Mouse (Mus musculus) adrenal gland, adult (tissue): ENCODE results near the gene Pla2g4e.

ENCODE experiments used
- DNase-seq, 2 experiments: peaks; one replicate each; pipeline ENCODE4 v3.0.0; 2022 to 2023; ENCODE audit warnings: low spot score in 1 of 2; ENCODE audit not compliant: inconsistent age in 2 of 2

The Pla2g4e gene

DNA sequence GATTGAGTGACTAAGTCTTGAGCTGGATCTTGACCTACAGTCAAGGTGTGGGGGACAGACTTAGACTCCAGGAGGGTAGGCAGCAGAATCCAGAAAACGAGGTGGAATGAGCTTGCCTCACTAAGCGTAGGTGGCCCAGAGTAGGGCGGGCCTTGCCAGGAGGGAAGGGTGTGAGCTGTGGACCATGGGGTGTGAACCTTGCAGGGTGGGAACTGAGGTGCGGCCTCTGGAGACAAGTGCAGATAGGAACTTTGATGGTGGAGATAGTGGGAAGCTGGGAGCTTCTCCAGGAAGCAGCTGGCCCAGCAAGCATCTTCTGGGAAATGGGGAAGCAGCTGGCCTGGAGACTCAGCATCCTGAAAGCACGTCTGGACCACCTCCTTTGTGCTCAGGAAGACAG lies 7.4 kb downstream of the Pla2g4e start:
- no peak for DNase-seq

DNA sequence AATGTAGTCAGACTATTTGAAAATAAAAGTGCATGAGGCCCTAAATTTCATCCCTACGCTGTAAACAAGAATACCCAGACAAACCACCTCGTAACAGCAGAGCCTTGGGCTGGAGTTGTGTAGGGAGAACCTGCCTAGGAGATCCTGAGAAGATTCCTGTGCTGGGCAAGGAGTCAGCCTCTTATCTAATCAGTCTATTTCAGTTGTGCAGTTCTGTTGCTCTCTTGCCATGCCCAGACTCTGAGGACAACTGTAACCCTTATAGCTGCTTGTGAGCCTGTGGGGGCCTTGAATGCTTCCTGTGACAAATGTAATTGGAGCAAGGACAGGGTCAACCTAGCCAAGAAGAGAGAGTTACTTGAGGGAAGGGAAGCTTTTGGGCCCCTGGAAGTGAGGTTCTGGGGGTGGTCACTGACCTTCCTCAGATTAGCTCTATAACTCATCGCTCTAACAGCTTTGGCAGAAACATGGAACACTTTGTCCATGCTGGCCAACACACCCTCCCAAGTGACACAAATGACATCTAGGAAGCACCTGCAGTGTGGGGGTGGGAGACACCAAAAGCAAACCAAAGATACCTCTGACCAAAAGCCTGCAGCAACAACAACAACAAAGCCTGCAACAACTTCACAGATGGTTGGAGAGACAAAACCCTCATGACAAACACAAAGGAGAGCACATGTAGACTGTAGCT lies 9.0 kb downstream of the Pla2g4e start:
- peak; percentile 36 to 75 for DNase-seq

DNA sequence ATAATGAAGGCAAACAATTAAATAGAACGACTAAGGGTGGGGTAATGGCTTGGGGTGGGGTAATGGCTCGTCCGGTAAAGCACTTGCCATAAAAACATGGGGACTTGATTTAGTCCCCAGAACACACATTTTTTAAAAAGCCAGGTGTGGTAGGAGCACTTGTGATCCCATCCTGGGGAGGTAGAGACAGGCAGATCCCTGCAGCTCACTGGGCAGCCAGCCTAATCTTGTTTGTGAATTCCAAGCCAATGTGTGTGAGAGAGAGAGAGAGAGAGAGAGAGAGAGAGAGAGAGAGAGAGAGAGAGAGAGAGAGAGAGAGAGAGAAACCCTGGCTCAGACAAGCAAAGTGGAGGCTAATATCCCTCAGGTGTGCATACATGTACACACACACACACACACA lies 9.8 kb downstream of the Pla2g4e start:
- DNase-seq = no peak

- DNase-seq = no peak
Measured at GRCm38 (mm10) chr2:120231642-120232041, 13.5 kb downstream of the Pla2g4e start.

DNA sequence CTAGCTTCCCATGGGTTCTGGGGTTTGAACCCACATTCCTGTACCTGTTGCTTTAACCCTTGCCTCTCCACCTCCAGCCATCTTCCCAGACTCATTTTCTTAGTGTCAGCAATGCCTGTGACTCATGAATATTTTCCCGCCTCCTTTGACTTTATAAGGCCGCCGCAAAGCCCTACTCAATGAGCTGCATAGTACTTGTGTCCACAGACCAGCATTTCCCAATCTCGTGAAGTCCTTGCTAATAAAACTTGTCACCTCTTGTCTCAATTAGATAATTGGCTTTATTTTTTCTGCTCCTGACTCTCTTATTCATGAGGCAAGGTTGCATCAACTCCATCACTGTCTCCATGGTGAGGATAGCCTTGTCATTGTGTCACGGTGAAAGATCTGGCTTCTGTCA lies 30.5 kb downstream of the Pla2g4e start:
- no peak for DNase-seq

- DNase-seq = no peak
Measured at GRCm38 (mm10) chr2:120211448-120211847, 33.7 kb downstream of the Pla2g4e start.

GRCm38 (mm10) chr2:120207926-120208325 lies 37.2 kb downstream of the Pla2g4e start:
- DNase-seq = peak in 1 of 2 experiments; percentile 33

GRCm38 (mm10) chr2:120207028-120207427 lies 38.1 kb downstream of the Pla2g4e start:
- DNase-seq = no peak

GRCm38 (mm10) chr2:120203742-120204141 lies 41.4 kb downstream of the Pla2g4e start:
- no peak for DNase-seq

GRCm38 (mm10) chr2:120200077-120200476 lies 45.1 kb downstream of the Pla2g4e start:
- DNase-seq = no peak

- DNase-seq = no peak
Measured at GRCm38 (mm10) chr2:120188174-120188573, 57.0 kb downstream of the Pla2g4e start.

- peak in 1 of 2 experiments; percentile 27 for DNase-seq
Measured at GRCm38 (mm10) chr2:120187583-120187982, 57.6 kb downstream of the Pla2g4e start.

DNA sequence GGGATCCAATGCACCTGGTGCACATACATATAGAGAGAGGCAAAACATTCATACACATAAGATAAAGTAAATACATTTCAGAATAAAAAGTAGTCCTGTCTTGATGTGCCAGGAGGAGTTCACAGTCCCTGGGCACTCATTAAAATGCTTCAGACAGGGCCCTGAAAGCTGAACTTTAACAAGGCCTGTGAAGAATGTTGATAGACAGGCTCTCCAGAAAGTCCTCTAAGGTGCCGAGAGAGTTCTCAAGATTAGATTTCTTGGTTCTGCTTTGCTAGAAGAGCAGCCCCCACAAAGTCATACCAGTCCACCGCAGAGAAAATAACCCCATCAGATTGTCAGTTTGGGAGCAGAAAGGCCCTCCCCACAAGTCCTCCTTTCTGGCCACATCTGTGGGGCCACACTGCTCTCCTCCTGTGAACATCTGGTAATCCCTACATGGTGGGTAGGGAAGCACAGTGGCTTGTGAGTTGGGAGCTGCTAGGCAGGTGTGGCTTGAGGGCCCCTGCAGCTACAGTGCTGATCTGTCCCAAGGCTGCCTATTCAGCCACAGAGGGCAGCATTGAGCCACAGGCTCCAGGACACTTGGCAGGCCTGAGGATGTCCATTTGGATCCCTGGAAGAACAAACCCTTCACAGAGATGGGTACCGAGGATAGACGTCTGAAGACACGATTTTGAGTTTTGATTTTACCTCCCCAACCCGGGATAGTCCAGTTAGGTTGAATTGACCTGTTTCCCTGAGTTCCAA lies 59.4 kb downstream of the Pla2g4e start:
- peak in 1 of 2 experiments; percentile 52 for DNase-seq

- DNase-seq = no peak
Measured at GRCm38 (mm10) chr2:120178936-120179335, 66.2 kb downstream of the Pla2g4e start.

- DNase-seq = peak; percentile 38 to 83
Measured at GRCm38 (mm10) chr2:120173718-120174117, 71.4 kb downstream of the Pla2g4e start.

GRCm38 (mm10) chr2:120171362-120171761 lies 73.8 kb downstream of the Pla2g4e start:
- DNase-seq = no peak

DNA sequence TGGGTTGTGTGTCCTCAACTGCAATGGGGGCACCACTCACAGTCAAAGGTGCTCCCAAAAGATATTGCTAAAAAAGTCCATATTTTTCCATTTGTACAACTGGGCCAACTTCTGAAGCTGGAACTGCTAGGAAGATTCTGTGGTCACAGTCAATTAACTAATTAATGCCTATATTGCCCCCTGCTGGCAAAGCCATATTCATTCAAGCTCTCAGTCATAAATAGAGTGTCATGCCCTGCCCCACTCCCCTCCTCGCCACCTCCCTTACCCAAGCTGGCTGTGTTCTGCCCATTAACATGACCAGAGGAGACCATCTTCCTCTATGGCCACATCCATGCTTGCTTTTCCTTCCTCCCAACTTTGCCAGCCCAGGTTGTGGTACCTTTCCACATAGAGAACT lies 74.4 kb downstream of the Pla2g4e start:
- DNase-seq = peak; percentile 23 to 73

GRCm38 (mm10) chr2:120169382-120169781 lies 75.8 kb downstream of the Pla2g4e start:
- DNase-seq = peak in 1 of 2 experiments; percentile 33

DNA sequence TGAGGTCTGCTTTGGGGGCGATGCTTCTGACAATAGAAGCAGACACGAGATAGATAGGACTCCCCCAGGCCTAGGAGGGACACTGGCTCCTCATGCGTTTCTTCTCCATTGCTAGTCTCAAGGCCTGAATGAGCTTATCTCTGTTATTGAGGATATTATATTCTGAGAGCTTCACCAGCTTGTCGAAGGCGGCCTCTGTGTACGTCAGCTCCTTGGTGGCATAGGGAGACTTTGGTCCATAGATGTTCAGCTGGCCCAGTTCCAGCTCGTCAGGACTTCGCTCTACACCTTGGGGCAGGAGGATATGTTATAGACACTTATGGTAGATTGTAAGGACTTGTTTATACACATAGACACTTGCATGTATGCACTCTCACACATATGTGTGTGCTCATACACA lies 77.4 kb downstream of the Pla2g4e start:
- DNase-seq = no peak

GRCm38 (mm10) chr2:120165474-120165873 lies 79.7 kb downstream of the Pla2g4e start:
- no peak for DNase-seq

DNA sequence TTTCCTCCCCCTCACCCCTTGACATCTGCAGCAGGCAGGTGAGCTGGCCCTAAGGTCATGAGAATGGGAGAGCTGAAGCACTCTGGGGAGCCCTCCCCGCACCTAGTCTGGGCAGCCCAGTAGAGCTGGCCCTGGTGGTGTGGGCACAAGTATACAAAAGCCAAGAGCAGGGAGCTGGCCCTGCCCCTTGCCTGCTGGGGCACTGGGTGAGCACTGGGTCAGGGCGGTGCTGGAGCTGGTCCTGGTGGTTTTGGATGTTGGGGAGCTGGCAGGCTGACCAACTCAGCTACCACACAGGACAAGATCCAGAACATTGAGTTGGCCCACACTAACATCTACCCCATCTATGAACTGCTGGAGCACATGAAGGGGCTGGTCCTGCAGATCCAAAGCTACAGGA lies 85.7 kb downstream of the Pla2g4e start:
- DNase-seq = peak in 1 of 2 experiments; percentile 37

GRCm38 (mm10) chr2:120158846-120159245 lies 86.3 kb downstream of the Pla2g4e start:
- no peak for DNase-seq
